Mouse (Mus musculus) right cerebral cortex, postnatal 36 days (tissue): ENCODE data around the gene Gimap4.
"Not testable (repeated sequence)": the region's sequence is repeated elsewhere in the genome, so short reads cannot be mapped to it uniquely, and the experiment has no call there.

Source experiments
- DNase-seq, 2 experiments: peaks; one replicate each; pipeline ENCODE4 v3.0.0; 2022; ENCODE audit warnings: low spot score in 2 of 2, mixed read lengths in 1 of 2

Gene Gimap4

GRCm38 (mm10) chr6:48675931-48676859, 8.2 kb upstream of the Gimap4 start, which contains the start of gene Gimap9:
Gene Gimap9, plus strand, starts transcription at chr6:48676129.
- no peak for DNase-seq

GRCm38 (mm10) chr6:48676860-48677415, 7.4 kb upstream of the Gimap4 start:
- no peak for DNase-seq

GRCm38 (mm10) chr6:48677492-48678345, 6.6 kb upstream of the Gimap4 start:
- no peak for DNase-seq

GRCm38 (mm10) chr6:48678391-48678790, 6.0 kb upstream of the Gimap4 start:
- DNase-seq = no peak

GRCm38 (mm10) chr6:48679701-48680100, 4.6 kb upstream of the Gimap4 start:
- DNase-seq = no peak

- no peak for DNase-seq
Measured at GRCm38 (mm10) chr6:48680421-48680820, 3.9 kb upstream of the Gimap4 start.

GRCm38 (mm10) chr6:48681472-48682090, 2.8 kb upstream of the Gimap4 start:
- DNase-seq = no peak

GRCm38 (mm10) chr6:48682271-48682670, 2.1 kb upstream of the Gimap4 start:
- peak in 1 of 2 experiments; percentile 8 for DNase-seq

- not testable (repeated sequence) for DNase-seq
Measured at GRCm38 (mm10) chr6:48683263-48683821, 1.0 kb upstream of the Gimap4 start.

GRCm38 (mm10) chr6:48684806-48685205, 457 bp downstream of the Gimap4 start:
- DNase-seq = no peak

- DNase-seq = no peak
Measured at GRCm38 (mm10) chr6:48685251-48685650, 902 bp downstream of the Gimap4 start.

GRCm38 (mm10) chr6:48685694-48686665, 1.6 kb downstream of the Gimap4 start:
- no peak for DNase-seq

GRCm38 (mm10) chr6:48687077-48687476, 2.7 kb downstream of the Gimap4 start:
- no peak for DNase-seq

GRCm38 (mm10) chr6:48689320-48689719, 5.0 kb downstream of the Gimap4 start:
- DNase-seq = no peak

GRCm38 (mm10) chr6:48692962-48693361, 8.6 kb downstream of the Gimap4 start:
- DNase-seq = no peak

- no peak for DNase-seq
Measured at GRCm38 (mm10) chr6:48696830-48697554, 12.6 kb downstream of the Gimap4 start.

GRCm38 (mm10) chr6:48697555-48697930, 13.2 kb downstream of the Gimap4 start:
- no peak for DNase-seq

- no peak for DNase-seq
Measured at GRCm38 (mm10) chr6:48698066-48698856, 13.9 kb downstream of the Gimap4 start.

- DNase-seq = no peak
Measured at GRCm38 (mm10) chr6:48698888-48699287, 14.5 kb downstream of the Gimap4 start.
